Mouse (Mus musculus): ENCODE measurements around the gene Cdc42ep1. TPM values are rescaled to one million over a fixed set of nuclear protein-coding genes. Genes with fewer than 3 reads are reported as not detected.
A peak's percentile ranks its signal among the peaks of the same experiment; 100 is the strongest.

Gene Cdc42ep1
- total RNA-seq, 2 experiments from 2014 or later, result 26.3 to 35.0 TPM

DNA sequence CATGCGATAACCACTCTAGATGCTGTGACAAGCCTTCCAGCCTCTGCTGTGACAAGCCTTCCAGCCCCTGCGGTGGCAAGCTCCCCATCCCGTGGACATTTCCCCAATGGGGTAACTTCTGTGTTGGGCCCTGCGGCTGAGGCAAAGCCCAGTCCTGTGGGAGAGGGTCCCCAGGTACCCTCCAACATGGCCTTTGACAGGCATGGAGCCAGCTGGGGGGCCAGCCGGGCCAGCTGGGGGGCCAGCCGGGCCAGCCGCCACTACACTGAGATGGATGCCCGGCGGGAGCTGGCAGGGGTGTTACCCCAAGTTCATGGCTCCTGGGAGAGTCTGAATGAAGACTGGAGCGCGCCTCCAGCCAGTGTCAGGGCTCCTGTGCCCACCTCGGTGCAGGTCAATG, 7.1 kb downstream of the Cdc42ep1 start:
- no peak for DNase-seq

DNA sequence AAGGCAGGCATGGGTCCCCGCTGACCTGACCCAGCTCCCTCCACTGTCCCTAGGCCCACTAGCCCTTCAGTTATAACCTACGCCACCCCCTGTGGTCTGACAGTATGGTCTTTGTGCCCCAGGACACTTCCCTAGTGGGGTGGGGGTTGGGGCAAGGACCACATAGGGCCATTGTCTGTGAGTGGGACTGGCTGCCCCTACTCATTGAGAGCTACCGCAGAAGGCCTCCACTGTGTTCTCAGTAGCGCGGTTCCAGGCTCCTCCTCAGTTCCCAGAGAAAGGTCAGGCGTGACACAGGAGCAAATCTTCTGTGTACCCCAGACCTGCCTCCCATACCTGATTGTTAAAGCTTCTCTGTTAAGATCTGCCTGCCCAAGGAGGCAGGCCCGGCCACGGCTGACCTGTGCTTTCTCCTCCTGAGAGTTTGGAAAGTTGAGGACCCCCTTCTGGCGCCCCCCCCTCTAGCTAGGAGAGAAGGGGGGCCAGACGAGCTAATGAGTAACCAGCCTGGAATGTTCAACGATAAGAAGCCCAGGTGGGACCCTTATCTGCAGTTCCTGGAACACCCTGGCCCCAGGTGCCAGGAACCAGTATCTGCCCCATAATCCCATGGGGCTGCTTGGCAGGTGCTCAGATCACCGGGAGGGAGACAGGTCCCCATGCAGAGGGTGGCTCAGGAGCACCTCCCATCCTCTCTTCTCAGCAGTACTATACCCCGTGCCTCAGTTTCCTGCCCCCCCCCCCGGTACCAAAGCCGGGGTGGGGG, 7.8 kb downstream of the Cdc42ep1 start:
- DNase-seq, result no peak

DNA sequence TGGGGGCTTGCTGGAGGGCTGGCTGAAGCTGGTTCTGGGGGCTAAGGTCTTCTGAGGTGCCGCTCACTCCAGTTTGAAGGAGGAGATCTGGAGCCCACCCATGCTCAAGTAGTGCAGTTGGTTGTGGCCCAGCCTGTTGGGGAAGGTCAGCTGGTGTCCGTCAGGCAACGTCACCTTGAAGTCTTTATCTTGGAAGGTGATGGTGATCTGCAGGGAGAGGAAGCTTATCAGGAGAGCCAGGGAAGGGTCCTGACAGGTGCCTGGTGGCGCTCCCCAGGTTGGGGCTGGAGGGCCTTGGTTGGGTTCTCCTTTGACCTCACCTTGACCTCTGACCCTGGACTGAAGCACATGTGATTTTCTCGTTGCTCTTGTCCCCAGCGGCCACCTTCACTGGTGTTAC, 8.5 kb downstream of the Cdc42ep1 start:
- DNase-seq, result no peak

DNA sequence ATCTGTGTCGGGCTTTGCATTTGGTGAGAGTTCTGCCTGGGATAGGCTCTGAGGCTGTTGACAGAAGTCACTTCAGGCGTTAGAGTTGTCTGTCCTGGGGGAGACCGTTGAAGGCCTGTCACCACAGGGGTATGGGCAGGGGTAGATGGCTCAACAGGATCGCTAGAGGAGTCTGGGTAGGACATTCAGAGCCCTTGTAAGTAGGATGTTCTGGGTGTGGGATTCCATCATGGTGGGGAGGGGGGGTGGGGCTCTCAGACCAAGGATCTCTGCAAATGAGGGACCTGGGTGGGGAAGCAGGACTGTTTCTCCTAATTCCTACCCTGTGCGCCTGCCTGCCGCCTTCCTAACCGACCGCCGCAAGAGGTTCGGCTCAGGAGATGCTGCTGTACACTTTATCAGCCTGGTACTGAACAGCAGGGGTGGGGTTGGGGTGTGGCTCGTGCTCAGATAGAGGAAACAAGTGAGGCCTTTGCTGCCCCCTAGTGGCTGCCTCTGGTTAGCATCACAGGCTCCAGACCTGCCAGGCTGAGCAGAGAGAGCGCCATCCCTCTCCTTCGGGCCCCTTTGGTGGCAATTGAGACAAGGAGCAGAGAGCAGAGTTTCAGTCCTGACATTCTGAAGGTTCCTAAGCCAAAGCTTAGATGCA, 9.2 kb downstream of the Cdc42ep1 start:
- DNase-seq, result peak; percentile 96

DNA sequence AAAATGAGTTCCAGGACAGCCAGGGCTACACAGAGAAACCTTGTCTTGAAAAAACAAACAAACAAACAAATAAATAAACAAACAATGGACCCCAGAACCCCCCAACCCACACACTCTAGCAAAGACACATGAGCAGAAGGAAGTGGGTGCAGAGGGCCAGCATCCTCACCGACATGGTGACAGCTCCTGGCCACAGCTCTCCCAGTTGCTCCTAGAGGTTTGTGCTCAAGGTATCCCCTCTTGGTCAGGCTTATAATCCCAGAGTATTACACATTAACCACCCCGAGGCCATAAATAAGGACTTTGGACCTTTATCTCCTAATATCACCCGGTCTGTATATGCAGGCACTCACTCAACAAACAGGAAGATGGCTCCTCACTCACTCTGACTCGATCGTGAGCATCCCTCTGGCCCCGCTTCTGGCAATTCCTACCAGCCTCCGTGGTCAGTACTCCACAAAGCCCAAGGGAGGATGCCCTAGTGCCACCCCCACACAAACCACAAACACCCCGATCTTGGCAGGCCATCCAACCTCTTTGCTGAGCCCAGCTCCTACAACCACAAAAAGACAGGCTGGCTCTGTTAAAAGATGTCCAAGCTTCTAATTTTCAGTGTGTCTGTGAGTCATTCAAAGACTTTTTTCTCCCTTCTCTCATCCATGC, 13.0 kb downstream of the Cdc42ep1 start, which contains the start of gene Lgals2:
Lgals2 (minus strand) TSS at position 227 of the 663 bp plus-strand sequence.
- no peak for DNase-seq

DNA sequence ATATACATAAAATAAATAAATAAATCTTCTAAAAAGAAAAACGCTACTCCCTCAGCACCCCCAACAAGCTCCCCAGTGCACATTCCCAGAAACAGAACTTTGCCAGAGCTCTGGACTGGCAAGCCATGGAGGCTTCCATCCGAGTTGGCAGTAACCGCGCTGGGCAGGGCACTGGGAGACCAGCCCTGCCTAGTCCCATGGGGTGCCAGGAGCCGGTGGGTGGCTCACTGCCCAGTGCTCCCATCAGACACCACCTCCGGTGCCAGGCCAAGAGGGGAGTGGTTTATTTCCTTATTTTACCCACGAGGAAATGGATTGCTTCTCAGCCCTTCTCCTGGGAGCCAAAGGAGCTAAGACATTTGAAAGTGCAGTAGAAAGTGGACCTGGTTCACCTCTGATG, 14.6 kb downstream of the Cdc42ep1 start:
- DNase-seq, result peak; percentile 74

DNA sequence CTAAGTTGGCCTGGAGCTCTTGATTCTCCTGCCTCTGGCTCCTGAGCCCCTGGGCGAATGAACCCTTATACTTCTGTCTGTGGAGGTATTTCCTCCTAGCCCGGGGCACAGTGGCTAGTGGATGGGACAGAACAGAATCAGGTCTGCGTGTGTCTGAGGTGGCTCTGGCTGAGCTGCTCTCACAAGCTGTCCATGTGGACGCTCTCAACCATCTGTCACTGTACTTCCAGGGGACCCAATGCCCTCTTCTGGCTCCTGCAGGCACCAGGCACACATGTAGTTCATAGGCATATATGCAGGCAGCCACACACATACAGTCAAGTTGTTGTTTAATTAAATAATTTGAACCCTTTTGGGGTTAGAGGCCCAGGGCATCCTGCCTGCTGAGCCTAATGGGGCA, 16.9 kb downstream of the Cdc42ep1 start:
- no peak for DNase-seq

DNA sequence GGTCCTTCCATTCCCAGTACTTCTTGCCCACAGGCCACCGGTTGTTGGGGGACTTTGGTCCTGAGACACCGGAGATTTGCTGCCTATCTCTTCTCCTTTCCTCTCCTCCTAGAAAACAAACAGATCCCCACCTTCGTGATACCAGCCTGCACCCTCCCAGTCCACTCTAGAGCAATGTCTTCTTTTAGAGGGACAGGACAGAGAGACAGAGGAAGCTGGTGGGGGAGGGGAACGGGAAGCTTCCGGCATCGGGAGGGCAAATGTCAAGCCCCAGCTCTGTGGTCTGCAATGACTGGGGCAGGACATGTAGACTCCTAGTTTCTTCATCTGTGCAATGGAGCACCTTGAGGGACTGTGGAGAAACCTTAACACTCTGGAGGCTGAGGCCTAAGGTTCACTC, 17.3 kb downstream of the Cdc42ep1 start:
- no peak for DNase-seq

DNA sequence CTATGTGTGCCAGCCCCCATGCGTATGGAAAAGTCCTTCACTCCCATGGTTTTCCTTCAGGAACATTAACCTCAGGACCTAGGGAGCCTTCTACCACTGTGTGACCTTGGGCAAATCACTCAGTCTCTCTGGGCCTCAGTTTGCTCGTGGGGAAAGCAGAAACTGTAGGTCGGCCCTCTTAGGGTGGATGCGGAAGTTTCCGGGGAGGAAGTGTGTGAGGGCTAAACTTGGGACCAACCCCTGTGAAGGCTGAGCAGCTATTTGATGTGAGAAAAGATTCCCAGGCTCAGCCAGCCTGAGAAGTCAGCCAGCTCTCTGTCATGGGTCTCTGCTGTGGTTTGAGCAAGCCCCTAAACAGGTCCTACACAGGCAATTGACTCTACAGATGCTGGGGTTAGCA, 19.9 kb downstream of the Cdc42ep1 start:
- no peak for DNase-seq

DNA sequence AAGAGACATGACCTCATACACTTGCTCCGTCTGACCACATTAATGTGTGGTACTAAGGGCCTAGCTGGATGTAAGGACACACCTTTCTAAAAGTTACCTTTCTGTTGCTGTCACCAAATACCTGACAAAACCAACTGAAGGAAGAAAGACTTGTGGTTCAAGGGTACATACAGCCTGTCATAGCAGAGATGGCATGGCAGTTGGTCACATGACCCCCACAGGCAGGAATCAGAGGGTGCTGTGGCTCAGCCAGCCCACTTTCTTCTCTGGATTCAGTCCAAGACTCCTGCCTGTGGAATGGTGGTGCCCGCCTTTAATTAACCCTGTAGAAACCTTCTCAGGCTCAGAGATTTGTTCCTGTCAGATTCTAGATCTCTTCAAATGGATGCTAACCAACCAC, 20.7 kb downstream of the Cdc42ep1 start:
- DNase-seq, result no peak

DNA sequence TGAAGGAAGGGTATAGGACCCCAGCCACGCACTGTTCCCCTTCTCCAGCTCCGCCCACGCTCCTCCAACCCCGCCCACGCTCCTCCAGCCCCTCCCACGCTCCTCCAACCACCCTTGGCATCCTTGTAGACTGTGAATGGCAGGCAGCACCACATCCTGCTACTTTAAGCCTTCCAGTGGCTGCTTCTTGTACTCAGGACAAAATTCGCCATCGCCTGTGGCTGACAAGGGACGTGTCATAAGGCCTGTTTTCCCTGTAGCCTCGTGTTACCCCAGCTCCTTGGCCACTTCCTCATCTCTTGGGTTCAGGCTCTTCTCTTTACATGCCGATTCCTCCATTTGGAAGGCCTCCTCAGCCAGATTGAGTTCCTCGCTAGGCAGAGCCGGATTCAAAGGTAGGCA, 21.4 kb downstream of the Cdc42ep1 start:
- no peak for DNase-seq

DNA sequence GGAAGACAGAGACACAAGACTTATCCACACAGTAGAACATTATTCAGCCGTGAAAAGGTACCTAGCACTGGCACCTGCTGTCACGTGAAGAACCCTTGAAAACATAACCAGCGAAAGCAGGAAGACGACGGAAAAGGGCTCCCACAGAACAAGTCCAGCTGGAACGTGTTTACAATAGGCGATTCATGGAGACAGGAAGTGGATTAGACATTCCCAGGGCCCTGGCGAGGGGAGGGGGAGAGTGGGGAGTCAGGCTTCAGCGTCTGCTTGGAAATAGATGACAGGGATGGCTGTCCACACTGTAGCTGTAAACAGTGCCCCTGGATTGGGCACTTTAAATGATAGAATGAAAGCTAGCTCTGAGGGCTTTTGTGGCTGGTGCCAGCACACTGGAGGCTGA, 26.0 kb downstream of the Cdc42ep1 start:
- DNase-seq, result no peak

DNA sequence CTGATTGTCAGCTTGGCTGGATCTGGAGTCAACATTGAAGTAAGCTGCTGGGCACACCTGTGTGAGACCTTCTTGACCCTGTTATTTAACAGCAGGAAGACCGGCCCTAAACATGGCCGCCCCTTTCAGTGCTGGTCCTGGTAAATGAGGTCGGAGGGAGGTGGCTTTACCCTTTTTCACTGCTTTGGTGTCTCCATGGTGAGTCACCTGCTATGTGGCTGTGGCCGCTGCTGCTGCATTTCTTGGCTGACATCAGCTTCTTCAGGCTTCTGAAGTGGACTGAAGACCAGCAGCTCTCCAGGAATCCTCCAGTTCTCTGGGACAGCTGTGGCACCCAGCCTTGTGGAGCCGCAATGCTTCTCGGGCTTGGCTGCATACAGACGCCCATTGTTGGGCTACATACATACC, 26.4 kb downstream of the Cdc42ep1 start:
- DNase-seq, result no peak

DNA sequence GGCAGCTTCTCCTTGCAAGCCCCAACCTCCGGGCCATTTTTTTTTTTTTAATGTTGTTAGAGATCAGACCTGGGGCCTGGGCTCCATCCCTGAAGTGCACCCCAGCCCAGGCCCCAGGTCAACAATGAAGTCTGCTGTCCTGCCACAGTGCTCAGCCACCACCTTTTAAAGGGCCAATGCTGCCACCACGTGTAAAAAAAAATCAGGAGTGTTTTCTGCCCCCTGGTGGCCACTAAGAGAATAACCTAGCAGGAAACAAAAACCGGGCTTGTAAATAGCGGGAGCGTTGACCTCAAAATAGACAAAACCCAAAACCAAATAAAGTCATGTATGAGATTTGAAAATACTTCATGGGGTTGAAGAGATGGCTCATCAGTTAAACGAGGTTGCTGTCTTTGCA, 27.4 kb downstream of the Cdc42ep1 start:
- DNase-seq, result no peak

DNA sequence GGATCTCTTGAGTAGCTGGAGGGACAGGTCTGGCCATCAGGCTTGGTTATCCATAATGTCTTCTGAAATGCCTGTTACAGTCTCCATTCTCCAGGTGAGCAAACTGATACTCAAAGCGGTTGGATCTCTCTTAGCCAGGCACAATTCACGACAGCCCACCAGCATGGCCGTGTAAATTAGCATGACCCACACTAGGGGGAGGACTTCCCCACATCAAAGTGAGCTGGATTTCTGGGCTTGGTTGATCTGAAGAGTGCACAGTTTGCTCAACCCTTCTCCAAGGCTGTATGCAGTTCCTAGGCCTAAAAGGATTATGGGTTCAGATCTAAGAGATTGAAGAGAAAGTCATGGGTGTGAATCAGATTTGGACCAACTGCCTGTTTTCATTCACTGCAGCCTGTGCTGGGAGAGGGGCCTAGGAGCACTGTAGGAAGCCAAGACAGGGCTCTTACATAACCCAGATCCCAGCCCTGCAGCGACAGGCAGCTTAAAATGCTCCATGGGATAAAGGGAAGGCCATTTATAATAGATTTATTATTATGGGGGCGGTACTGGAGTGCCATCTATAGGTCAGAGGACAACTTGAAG, 29.7 kb downstream of the Cdc42ep1 start:
- DNase-seq, result no peak

DNA sequence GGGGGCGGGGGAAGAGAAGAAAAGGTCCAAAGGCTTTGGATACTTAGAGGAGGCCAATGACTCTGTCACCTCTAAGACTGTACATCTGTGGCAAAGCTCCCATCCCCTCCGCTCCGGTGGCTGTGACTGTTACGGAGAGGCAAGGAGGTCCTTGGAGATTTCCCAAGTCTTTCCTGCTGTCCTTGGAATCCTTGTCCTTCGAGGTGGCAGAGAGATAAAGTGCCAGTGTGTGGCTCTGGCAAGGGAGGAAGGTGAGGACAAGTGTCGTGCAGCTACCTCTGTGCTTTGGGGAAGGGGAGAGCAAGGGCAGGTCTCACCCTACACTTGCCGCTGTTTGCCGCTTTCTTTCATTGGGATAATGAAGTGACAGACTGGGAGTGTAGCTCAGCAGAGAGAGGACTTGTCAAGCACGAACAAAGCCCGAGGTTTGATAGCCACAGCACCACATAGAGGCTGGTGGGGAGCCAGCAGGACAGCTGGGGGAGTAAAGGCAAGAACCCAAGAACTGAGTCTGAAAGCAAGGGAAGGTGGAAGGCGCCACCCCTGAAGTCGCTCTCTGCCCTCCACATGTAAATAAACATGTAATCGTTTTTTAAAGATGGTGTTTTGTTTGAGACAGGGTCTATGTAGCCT, 31.5 kb downstream of the Cdc42ep1 start:
- no peak for DNase-seq

DNA sequence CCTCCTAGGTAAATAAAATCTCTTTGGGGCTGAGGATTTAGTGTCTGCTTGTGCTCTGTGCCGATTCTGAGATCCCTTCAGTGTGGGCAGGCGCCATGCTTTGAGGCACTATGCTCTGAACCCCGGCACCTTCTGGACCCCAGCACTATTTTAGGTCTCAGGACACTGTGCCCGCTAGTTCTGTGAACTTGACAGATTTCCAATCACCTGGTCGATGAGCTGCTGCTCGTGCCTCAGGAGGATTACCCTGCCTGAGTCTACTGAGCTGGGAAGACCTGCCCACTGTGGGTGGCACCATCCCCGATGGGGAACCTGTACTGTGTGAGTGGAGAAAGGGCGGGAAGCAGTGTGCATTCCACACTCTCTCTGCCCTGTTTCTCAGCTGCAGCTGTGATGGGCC, 32.6 kb downstream of the Cdc42ep1 start:
- DNase-seq, result no peak

DNA sequence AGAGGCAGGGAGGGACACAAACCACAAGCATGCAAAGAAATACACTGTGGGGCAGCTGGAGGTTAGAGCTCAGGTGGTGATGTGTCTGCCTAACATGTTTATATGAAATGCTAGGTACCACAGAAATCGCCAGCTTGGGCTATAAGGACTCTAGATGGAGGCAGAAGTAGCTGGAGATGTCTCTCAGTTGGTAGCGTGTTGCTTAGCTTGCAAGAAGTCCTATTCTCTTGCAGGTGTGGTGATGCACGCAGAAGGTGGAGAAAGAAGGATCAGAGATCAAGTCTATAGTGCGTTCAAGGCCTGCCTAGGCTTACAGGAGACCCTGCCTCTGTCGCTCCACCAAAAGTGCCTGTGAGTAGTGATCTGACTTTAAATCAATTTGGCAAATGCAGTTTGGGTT, 33.1 kb downstream of the Cdc42ep1 start:
- no peak for DNase-seq

DNA sequence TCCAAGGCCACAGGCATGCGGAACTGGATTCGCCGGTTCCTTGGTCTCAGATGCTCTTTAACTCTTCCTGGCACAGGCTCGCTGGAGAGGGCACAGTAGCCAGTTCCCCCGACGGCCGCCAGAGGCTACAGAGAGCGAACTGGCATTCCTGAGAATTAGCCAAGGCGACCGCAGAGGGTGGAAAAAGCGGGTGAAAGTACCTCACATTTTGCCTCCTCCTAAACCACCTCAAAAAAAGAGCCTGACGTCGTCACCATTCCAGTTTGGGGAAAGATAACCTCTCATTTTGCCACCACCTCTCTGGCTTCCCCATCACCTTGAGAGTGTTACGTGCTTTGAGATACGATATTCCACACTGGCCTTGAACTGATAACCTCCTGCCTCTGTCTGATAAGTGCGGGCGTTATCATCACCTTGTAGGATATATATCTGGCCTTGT, 33.9 kb downstream of the Cdc42ep1 start:
- peak; percentile 82 for DNase-seq

DNA sequence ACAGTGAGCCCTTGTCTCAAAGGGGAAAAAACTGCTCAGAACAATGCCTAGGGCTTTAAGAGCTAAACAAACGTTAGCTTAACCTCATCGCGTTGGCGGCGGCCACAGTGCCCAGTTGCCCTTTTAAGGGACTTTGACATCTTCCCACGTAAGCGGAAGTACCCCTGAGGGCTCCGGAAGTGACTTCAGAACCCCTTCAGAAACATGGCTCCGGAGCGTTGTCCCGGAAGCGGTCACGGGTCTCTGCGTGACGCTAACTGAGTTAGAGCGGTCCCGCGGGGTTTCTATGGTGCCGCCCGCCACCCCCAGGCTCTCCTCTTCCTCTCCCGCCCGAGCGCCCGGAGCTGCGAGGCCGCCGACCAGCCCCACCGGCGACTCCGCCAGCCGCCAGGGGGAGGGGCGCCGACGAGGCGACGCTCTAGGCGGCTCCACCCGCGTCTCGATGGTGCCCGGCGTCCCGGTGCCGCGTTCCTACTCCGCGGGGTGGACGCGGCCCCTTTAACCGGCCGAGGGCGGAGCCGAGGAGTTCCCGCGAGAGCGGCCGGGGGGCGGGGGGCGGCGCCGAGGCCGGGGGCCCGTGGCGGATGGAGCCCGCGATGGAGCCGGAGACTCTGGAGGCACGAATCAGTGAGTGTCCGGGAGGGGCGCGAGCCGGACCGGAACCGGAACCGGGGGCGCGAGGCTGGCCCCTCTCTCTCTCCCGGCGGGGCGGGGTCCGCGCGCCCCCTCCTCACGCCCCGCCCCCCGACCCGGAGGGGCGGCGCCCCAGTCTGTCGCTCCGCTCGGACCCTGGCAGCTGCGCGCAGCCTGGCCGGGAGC, 34.8 kb downstream of the Cdc42ep1 start, which contains the start of gene Gga1:
Gga1 (plus strand) TSS at position 200 of the 819 bp plus-strand sequence.
- DNase-seq, result peak; percentile 86

DNA sequence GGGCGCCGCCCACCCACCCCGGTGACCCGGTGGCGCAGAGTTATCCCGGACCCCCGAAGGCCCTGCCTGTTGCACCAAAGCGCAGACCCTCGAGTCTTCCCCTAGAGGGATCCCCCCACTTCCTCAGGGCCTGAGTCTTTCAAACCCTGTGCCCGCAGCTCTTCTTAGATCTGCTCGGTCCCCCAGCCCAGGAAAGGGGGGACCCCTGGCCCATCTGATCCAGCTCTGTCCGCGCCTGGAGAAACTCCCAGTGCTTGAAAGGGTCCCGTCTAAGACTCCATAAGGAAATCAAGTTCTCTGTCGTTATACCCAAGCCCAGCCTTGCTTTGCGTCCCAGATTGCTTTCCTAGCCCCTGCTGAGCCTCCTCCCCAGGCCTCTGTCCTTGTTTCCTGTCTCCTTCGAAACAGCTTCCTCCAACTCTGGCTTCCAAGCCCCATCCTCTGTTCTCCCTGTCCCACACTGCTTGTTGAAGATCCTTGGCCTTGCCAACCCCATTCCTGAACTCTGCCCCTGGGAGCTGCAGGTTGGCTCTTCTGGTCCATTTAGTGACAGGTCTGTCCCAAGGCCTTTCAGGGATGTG, 35.5 kb downstream of the Cdc42ep1 start:
- no peak for DNase-seq
